Mouse (Mus musculus): ENCODE results near the gene Ttc21b.
"Not testable (repeated sequence)": the region's sequence is repeated elsewhere in the genome, so short reads cannot be mapped to it uniquely, and the experiment has no call there.

Gene Ttc21b

DNA sequence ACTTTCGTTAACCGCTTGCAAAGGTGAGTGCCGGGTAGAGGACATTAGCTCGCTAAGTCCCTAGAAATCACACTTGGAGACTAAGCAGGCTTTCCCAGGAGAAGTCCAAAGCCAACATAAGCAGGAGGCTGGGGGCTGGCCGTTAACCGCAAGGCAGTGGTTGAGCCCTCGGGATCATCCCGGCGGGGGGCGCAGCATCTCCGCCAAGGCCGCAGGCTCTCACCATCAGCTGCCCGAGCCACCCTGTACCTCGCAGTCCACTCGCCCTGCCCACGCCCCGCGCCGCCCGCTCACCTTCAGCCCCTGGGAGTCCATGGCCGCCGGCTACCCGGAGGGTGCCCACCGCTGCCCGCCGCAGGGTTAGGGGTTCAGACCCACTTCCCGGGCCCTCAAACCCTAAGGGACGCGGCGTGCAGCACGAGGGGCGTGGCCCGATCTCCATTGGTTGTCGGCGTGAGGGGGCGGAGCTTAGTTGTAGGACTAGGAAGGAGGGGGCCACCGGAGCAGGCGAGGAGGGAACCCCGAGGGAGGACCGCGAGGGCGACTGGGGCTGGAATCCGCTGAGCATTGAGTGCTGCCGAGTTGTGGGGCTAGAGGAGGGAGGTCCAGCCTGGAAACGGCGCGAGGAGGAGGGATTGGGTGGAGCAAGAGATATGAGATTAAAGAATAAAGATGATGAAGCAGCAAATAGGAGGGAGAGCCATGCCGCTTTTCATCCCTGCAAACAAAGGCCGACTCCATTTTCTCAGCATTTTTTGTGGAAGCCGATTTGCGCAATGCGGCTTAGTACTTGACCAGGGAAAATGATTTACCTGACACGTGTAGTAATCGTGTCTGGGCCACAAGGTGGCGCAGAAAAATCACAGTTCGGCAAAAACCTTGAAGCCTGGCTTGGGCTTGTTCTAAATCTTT, at the start of gene Ttc21b:
TSS of gene Ttc21b (minus strand) at position 398 of the 912 bp plus-strand sequence.
- CTCF ChIA-PET = no interaction called here

DNA sequence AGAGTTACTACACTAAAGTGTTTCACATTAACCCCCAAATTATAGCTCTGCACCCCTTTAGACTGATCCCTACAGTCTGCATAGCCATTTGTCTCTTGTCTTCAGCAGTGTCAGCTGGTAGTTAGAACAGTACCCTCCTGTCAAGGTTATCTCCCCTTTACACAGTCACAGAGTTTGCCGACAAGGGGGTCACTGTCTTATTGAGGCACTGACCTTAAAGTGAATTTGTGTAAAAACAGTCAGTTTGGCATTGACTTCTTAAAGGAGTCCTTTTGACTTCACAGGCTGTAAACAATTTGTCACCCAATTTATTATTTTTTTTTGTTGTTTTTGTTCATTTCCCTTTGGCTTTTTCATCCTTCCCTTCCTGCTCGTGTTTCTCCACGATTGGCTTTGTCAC, 16.1 kb upstream of the Ttc21b start:
- CTCF ChIA-PET = no interaction called here

DNA sequence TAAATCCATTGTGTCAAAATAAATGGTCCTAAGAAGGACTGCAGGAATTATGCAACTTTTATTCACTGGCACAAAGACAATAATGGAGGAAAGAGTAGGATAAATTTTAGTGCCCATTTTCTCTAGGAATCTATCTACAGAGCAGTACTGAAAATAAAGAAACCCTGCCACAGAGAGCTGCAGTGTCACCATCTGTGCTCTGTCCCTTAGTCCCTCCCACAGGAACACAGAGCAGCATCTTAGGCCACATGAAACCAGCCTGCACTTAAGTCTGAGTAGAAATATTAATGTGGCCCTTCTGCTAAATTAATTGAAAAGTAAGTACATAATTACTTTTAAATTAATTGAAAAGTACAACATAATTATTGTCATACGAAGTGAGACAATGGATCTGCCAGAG, 12.4 kb downstream of the Ttc21b start:
- CTCF ChIA-PET = no interaction called here

DNA sequence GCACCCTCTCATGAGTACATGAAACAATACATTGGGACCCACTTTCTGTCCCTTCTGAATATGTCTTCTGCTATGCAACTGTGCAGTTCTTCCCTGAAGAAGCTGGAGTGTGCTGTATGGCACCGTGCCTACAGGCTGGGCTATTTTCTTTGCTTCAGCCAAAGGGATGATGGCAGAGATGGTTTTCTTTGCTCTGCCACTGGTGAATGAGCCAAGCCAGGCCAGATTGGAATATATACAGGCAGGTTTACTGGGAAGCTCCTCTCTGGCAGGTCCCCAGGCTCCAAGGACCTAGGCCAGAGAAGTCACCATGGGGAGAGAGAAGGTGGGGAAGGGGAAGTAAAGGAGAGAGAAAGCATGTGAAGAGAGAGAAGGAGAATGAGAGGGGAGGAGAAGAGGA, 16.1 kb downstream of the Ttc21b start:
- CTCF ChIA-PET = no interaction called here

DNA sequence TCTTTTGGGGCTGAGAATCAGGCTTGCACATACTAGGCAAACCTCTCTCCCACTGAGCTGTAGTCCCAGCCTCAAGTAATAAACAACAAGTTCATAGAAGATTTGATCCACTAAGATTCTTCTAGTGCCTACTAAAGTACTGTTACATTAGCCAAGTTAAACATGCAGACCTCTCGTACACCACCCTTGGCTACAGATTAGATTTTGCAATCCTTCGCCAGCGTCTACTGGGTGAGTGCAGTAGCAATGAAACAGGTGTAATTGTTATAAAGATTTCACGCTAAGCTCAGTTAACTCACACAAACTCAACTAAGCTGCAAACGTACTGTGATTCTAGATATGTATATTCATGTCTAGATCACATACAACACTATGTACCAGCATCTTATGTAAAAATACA, 17.5 kb downstream of the Ttc21b start:
- CTCF ChIA-PET = interaction anchor here (0.6 kb wide), 1 partner anchor 287 kb away, joined by 3 read pairs; no protein-coding TSS in a partner anchor

DNA sequence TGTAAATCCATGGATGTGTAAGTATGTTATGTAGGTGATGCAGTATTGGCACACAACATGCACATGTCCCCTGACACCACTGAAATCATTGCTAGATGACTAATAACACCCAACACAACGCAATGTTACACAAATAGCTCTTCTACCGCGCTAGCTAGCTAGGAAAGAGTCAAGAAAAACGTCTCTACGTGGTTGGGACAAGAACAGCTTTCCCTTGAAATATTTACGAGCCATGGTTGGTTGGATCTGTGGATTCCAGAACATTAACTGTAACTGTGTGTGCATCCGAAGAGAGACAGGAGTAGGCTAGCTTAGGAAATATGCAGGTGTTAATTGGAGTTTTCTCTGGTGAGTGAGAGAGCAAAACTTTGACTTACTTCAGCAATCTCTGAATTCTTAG, 35.5 kb downstream of the Ttc21b start:
- CTCF ChIA-PET = no interaction called here

DNA sequence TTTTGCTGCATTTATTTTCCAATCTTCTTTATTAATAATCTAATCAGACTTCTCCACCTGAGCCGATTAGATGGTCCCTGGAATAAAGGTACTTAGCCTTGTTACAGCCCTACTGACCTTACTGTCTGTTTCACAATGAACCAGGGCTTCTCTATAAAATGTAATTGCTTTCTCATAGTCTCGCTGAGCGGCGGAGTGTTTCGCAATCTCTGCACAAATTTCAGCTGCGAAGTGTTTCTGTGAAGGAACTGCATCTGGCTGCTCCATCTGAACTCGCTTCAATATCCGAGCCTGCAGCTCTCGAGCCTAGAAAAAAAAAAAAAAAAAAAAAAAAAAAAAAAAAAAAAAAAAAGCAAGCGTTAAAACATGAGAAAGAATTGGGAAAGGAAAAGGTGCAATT, 46.5 kb downstream of the Ttc21b start:
- CTCF ChIA-PET = no interaction called here

DNA sequence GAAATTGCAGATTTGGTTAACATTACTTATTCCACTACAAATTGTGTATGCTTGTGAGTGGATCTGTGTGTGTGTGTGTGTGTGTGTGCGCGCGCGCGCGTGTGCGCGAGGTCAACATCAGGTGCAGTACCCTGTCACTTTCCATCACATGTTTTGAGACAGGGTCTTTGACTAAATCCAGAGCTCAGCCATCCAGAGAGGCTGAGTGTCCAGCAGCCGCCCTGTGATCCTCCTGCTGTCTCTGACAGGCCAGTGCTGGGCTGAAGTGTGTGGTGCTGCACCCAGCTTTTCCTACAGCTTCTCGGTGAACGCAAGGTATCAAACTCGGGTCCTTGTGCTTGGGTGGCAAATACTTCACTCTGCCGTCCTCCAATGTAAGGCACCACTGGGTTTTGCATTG, 47.1 kb downstream of the Ttc21b start:
- CTCF ChIA-PET = no interaction called here

DNA sequence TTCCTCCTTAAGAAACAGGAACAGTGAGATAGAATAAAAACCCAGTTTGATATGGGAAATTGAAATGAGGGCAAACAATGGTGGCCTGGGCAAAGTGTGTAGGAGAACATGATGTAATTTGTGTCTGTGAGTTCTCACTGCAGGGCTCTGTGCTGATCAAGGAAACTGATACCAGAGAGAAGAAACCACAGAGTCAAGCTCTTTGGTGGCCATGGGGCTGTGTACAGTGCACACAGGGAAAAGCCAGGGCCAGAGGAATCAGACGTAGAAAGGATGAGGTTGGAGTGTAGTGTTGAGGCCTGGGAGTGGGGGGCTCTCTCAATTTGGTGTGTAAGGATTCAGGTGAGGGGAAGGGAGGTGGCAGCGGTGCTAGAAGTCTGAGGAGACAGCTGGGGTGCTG, 49.6 kb downstream of the Ttc21b start:
- CTCF ChIA-PET = no interaction called here

DNA sequence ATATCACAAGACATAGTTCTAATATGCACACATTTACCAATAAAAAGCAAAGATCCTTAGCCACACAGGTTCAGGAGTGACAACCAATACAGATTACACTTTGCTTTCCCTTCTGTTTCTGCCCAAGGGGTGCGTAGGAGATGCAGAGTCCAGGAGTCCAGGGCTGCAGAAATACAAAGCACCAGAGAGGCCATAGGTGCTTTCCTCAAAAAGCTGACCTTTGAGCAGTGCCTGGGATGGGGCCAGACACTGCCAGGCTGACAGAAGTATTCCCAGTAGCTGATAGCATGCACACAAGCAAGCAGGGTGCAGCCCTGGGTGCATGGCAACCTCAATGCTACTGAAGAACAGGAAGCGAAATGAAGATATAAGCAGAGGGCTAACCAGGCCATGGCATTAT, 52.2 kb downstream of the Ttc21b start:
- CTCF ChIA-PET = no interaction called here

DNA sequence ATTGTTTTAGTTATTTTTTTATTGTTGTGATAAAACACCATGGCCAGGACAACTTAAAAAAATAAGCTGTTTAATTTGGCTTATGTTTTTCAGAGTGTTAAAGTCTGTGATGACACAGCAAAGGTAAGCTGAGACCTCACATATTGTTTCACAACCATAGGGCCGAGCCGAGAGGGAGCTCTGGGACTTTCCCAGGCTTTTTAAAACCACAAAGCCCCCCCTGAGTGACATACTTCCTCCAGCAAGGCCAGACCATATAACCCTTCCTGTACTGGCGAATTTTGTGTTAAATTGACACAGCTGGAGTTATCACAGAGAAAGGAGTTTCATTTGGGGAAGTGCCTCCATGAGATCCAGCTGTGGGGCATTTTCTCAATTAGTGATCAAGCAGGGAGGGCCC, 56.2 kb downstream of the Ttc21b start:
- CTCF ChIA-PET = no interaction called here

DNA sequence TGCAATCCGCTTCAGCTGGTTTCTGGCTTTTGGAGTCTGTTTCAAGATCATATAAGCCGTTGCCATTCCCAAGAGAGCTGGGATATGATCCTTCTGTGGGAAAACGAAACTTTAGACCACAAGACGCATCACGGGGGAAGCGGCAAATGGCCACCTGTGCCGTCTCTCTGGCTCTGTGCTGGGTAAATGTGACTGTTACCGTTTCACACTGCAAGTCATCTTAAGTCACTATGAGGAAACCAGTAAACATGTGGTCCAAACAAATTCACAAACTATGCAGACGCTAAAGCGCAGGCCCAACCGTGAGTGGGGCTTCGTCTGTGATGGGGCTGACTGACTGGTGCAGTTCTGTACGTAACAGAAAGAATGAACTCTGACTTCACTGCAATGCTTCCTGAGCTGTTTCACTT, 64.7 kb downstream of the Ttc21b start:
- CTCF ChIA-PET = no interaction called here

DNA sequence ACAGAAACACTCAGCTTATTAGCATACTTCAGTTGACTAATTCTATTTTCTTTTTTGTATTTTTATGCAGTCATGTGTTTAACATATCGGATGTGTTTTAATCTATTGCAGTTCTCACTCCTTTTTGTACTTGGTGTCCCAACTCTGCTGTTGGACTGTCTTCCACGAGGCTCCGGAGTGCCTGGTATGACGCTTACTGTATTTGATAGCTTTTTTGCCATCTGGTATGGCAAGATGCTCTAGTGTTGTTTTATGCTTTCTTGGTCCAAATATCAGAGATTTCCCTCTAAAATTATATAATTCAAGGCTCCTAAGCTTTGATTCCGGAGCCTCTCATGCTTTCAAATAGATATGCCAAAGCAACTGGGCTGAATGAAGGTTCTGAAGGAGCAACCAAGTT, 66.3 kb downstream of the Ttc21b start:
- CTCF ChIA-PET = no interaction called here

DNA sequence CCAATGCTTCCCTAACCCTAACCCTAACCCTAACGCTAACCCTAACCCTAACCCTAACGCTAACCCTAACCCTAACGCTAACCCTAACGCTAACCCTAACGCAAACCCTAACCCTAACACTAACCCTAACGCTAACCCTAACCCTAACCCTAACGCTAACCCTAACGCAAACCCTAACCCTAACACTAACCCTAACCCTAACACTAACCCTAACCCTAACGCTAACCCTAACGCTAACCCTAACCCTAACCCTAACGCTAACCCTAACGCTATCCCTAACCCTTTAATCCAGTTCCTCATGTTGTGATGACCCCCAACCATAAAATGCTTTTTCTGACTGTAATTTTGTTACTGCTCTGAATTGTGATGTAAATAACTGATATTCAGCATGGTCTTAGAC, 67.2 kb downstream of the Ttc21b start:
- CTCF ChIA-PET = not testable (repeated sequence)

DNA sequence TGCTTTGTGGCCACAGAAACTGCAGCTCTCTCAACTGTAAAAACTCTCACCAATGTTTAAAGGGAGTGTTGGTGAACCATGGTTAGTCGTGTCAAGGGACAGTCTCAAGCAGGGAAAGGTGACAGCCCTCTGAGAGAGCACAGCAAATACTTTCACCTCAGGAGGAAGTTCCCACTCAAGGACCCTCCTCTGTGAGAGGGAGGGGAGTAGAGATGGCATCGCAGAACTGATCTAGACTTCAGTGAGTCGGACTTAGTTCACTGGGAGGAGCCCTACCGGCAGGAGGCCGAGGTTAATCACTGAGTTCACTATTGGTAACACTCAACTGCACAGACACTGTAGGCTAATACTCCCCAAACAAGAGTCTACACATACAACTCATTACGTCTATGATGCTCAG, 68.9 kb downstream of the Ttc21b start:
- CTCF ChIA-PET = no interaction called here

DNA sequence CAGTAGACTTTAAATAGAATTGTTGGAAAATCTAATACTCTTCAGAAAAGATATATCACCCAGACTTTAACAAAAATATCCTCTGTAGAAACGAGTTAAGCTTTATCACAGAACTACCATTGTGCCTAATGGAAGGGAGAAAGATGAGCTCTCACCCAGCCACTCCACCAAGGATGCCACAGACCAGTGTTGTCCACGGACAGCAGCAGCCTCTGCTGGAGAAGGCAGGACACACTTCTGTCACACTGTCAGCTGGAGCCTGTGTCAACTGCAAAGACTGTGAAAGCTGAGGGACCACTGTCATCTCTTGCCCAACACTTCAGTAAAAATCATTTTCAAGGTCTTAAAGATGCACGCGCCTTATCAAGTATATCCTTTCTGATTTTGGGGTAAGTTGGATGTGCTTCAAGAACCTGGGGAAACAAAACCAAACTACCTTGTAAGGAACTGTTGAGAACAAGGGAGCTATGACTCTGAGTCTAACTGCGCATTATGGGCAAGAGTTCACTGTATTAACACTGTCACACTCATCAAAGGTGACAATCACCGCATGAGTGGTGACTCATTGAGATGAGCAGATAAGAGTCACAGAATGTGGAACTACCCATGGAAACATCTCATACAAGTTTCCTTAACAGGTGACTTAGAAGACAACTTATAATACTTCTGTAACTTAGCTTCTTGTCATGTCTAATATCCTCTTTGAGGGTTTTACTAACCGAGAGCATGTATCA, 71.8 kb downstream of the Ttc21b start:
- CTCF ChIA-PET = no interaction called here

DNA sequence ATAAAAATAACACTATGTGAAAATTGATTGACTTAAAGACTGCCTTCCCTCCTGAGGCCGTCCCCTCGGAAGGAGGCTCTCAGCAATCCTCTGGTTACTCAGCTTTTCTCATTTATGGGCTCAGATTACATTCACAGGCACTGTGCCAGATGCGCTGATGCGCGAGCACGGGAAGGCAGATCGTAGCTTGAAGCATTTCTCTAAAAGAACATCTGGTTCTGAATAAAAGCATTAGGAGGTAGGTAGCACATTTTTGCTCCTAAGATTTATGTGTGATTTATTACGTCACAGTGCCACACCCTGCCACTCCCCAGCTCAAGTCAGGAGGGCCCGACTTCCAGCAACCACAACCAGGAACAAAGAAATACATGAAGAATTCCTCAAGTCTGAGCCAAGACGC, 76.1 kb downstream of the Ttc21b start:
- CTCF ChIA-PET = interaction anchor here (0.7 kb wide), 1 partner anchor 113 kb away, joined by 16 read pairs; no protein-coding TSS in a partner anchor

DNA sequence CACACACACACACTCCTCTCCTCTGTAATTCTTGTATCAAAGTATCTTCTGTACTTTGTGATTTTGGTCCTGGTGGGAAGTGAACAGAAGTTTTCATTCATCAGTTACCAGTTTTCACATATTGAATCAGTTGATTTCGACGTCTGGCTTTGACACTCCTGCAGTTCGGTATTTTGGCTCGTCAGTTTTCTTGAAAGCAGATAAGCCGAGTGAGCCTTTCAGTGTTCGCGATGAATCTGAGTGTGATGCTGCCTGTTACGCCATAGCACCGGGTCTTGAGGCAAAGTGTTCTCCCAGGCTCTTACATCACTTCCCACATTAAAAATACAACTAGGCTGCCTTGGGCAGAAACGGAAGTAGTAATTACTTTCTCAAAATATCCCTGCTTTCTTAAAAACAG, 76.6 kb downstream of the Ttc21b start:
- CTCF ChIA-PET = no interaction called here

DNA sequence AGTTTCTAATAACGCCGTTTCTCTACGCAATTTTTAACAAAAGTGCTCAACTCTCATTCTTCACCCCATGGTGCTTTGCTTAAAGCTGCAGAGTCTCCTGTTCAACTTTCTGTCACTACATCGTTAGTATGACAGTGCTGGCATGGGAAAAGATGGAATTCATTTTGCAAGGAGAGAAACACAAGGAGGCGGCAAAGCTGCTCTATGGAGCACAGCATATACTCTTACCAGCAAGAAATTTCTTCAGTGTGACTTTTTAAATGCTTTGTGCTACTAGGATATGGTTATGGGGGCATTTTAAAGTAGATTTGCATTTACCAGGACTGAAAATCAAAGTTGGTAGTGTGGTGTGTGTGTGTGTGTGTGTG, 77.6 kb downstream of the Ttc21b start:
- CTCF ChIA-PET = no interaction called here

DNA sequence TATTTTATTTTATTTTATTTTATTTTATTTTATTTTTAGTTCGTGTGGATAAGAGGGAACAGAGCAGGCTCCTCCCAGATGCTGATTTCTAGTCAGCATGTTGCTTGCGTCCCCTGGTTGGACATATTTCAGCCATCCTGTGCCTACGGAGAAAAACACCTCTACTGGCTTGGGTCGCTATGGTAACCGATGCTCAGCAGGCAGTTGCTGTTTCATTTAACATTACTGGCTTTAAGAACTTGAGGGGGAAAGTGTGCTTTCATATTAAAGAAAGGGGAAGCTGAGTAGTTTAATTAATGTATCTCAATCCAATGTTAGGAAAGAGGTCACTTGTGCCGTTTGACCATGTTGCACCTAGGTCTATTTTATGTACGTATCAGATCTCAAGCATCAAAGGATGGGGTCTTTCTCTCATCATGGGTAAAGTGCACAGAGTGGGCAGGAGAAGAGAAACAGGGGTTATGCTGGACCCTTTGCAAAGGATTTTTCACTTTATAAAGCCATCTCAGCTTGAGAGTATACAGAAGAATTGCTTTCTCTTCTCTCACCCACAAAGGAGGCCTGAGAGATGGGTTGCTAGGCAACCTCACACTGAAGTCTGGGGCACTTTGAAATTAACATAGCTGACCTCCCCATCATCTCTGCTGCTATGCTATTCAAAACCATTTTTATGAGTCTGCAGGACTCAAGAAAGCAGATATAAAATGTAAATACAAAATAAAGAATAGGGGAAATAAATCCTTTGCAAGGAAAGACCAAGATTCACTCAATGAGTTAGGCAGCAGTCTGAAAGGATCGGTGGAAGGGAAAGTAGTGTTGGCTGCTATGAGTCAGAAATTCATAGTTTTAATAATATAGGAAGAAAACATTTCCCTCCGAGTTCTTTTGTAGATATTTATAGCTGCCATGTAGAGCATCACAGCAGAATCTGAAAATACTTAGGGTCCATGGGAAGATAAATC, 78.2 kb downstream of the Ttc21b start:
- CTCF ChIA-PET = no interaction called here

DNA sequence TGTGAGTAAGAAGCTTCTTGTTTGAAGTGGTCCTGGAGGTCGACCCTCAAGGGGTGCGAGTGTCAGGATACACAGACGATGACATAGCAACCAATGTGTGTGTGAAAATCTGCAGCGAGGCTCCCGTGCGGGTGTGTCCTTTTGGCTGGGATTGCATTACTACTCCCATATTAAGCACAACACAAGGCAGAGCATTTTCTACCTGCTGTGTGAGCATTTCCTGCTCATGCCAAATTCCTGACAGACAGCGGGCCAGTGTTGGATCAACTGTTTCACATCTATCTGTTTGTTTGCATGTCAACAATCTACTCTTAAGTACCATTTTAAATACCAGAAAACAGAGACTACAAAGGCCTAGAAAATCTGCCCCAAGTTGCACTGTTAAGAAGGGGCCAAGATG, 79.4 kb downstream of the Ttc21b start:
- CTCF ChIA-PET = no interaction called here

DNA sequence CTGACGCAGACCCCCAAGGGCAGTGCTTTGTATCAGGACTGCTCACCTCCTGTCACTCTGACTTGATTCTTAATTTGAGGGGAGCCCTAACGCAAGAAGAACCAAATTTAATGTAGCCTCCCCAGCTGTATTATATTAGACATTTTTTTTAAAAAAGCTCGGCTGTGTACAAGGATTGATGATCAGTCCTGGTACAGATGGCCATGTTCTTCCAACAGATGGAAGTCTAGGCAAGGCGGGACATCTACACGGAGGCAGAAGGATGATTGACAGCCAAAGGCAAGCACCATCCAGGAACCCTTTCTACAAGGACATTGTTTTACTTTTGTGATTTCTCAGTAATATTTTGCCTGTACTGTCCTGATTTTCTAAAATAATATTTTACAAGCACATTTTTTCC, 83.3 kb downstream of the Ttc21b start:
- CTCF ChIA-PET = no interaction called here

Data from spleen, embryonic (tissue).